ENCODE assay signal across 8 mouse cellular contexts in the genomic region with DNA sequence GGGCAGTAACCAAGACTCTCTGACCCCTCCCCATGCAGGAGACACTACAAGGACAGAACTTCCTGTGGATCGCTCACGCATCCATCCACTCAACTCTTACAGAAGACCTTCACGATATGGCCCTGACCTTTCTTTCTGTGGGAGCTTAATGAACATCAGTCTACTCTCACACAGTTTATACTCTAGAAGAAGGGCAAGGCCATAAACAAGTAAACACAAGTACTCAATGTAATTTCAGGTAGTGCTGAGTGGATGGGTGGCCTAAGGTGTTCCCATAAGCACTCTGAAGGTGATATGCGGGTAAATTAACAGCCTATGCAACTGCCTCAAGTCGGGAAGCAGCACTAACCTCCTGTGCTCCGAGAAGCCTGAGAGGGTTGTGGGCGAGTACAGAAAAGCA. TPM values are rescaled to one million over a fixed set of nuclear protein-coding genes. Genes with fewer than 3 reads are reported as not detected.
A peak's percentile ranks its signal among the peaks of the same experiment; 100 is the strongest.
DNase-seq lines count a peak whose midpoint lies in the region; ATAC-seq and TF ChIP-seq lines count a peak whose summit lies in the region.

No protein-coding gene starts in this region.

- H3K9me3 ChIP-seq in heart, embryonic 15.5 days (replicated peaks) = no peaks in the 10 kb centered on the region
- no peaks in the 10 kb centered on the region for H3K9me3 ChIP-seq in hindbrain, embryonic 11.5 days (ENCODE audit: control insufficient read depth, low read length)

- peak overlapping the region; percentile 82 for H3K4me2 ChIP-seq in heart, embryonic 15.5 days
- H3K4me2 ChIP-seq in hindbrain, embryonic 11.5 days (replicated peaks; ENCODE audit: low read depth, low read length) = peak overlapping the region; percentile 82

- TF ChIP-seq POLR2A in bone marrow, adult 2 months (IDR thresholded peaks at IDR 0.05; ENCODE audit: borderline replicate concordance, control insufficient read depth, low read depth, low read length) = no peak

- ATAC-seq in heart, embryonic 15.5 days (replicated peaks; ENCODE audit: insufficient number of reproducible peaks, insufficient read depth, low FRiP score, low read depth) = no peak
- ATAC-seq in hindbrain, embryonic 11.5 days (ENCODE audit: low FRiP score) = no peak

- H3K4me1 ChIP-seq in heart, embryonic 15.5 days (replicated peaks) = peaks cover 13% of the 10 kb centered on the region
- H3K4me1 ChIP-seq in bone marrow, adult 2 months (ENCODE audit: control insufficient read depth, insufficient read depth, low read length) = peaks cover 3% of the 10 kb centered on the region; the same call in 1 of the 2 replicates
- peaks cover 2% of the 10 kb centered on the region; the same call in 1 of the 2 replicates for H3K4me1 ChIP-seq in hindbrain, embryonic 11.5 days (replicated peaks; ENCODE audit: control insufficient read depth, insufficient read depth, low read length)

- H3K27me3 ChIP-seq in heart, embryonic 15.5 days = 0 out of 2 replicates have a peak, but pooled peaks cover 4% of the 10 kb centered on the region
- no peaks in the 10 kb centered on the region for H3K27me3 ChIP-seq in hindbrain, embryonic 11.5 days (ENCODE audit: control insufficient read depth, insufficient read depth, low read length)

- no peak for DNase-seq in heart, postnatal 10 days
- DNase-seq in hindbrain, embryonic 11.5 days (ENCODE audit: low spot score) = no peak
- no peak for DNase-seq in layer of hippocampus, adult 8-10 months (ENCODE audit: low spot score in 2 of 2)
- no peak for DNase-seq in thymus, postnatal 10 days (ENCODE audit: low spot score in 2 of 2)
- no peak for DNase-seq in spleen, postnatal 36 days (ENCODE audit: low spot score in 2 of 2)

- TF ChIP-seq CTCF in bone marrow, adult 2 months (IDR thresholded peaks at IDR 0.05; ENCODE audit: control insufficient read depth, insufficient read depth, low read length) = no peak

- peak overlapping the region; percentile 70 for H3K9ac ChIP-seq in heart, embryonic 15.5 days
- H3K9ac ChIP-seq in hindbrain, embryonic 11.5 days (ENCODE audit: low read depth, low read length) = no peak overlapping the region

- peaks cover 22% of the 10 kb centered on the region for H3K36me3 ChIP-seq in heart, embryonic 15.5 days
- H3K36me3 ChIP-seq in hindbrain, embryonic 11.5 days (ENCODE audit: control insufficient read depth, insufficient read depth, low read length) = no peaks in the 10 kb centered on the region
- peaks cover 32% of the 10 kb centered on the region for H3K36me3 ChIP-seq in macrophage (ENCODE audit: inconsistent target)

- intact Hi-C loops in heart, postnatal 10 days (cut with DNase I) = loop anchor here (5.0 kb wide), 1 partner anchor 124 kb away; no protein-coding TSS in a partner anchor

- H3K79me2 ChIP-seq in macrophage (ENCODE audit: inconsistent target) = peaks cover 12% of the 10 kb centered on the region; the same call in 1 of the 2 replicates

- WGBS in heart, embryonic 15.5 days = 72% methylated on average over 7 of the region's 7 CpGs
- WGBS in bone marrow, adult 2 months = 80% methylated on average over 7 of the region's 7 CpGs
- WGBS in hindbrain, embryonic 11.5 days = 79% methylated on average over 7 of the region's 7 CpGs
- WGBS in macrophage (ENCODE audit: missing documents) = 76% methylated on average over 7 of the region's 7 CpGs

- H3K4me3 ChIP-seq in heart, embryonic 15.5 days = peak overlapping the region; percentile 71
- peak overlapping the region; percentile 12 for H3K4me3 ChIP-seq in bone marrow, adult 2 months (replicated peaks; ENCODE audit: control insufficient read depth, low read depth, low read length)
- peak overlapping the region; percentile 66; the same call in 1 of the 2 replicates for H3K4me3 ChIP-seq in hindbrain, embryonic 11.5 days (ENCODE audit: low read depth, low read length)
- peak overlapping the region; percentile 99; the same call in 1 of the 2 replicates for H3K4me3 ChIP-seq in macrophage (ENCODE audit: inconsistent target)

- H3K27ac ChIP-seq in heart, embryonic 15.5 days = no peak overlapping the region
- H3K27ac ChIP-seq in bone marrow, adult 2 months (ENCODE audit: control insufficient read depth, insufficient read depth, low read depth, low read length, poor library complexity) = no peak overlapping the region
- no peak overlapping the region for H3K27ac ChIP-seq in hindbrain, embryonic 11.5 days (ENCODE audit: low read depth, low read length)
- no peak overlapping the region for H3K27ac ChIP-seq in macrophage

RNA-seq across cellular contexts. Expression of gene Tgds, which starts 1.1 kb away (rescaled TPM):
- polyA plus RNA-seq in heart, embryonic 15.5 days (2015; fragmentation: Nextera tagmentation; extraction: Ambion mirVana) = 25.7 and 25.8 TPM in 2 replicates
- 10 to 100 TPM; 12.1 to 13.9 TPM for total RNA-seq in heart, postnatal 10 days (2021)
- 6.7 and 7.2 TPM in 2 replicates for polyA plus RNA-seq in bone marrow, adult 2 months (2011; ENCODE audit: insufficient read depth, insufficient read length, low replicate concordance, missing spikeins)
- 31.9 and 32.3 TPM in 2 replicates for polyA plus RNA-seq in hindbrain, embryonic 11.5 days (2014; fragmentation: Nextera tagmentation; extraction: Ambion mirVana)
- total RNA-seq in macrophage (2018; cell fraction: chromatin; rRNA removed) = 10 to 100 TPM in 15 of 26 experiments, 1 to 10 TPM in 11; 1.3 to 33.7 (median 12.8) TPM
- total RNA-seq in macrophage (2018; cell fraction: cytosol; rRNA removed) = 10 to 100 TPM in 21 of 26 experiments, 1 to 10 TPM in 5; 4.4 to 14.1 (median 12.2) TPM
- total RNA-seq in macrophage (2018; cell fraction: nucleus; rRNA removed) = 10 to 100 TPM in 13 of 26 experiments, 1 to 10 TPM in 13; 3.0 to 33.2 (median 10.5) TPM
- 9.7 to 18.9 TPM (median 10.4 TPM) in 3 replicates for polyA plus RNA-seq in macrophage (2018)
- total RNA-seq in layer of hippocampus, adult 8-10 months (2022) = 10 to 100 TPM; 10.0 to 12.9 (median 11.3) TPM

RNA-seq across cellular contexts. Expression of gene Gpr180, which starts 5.5 kb away (rescaled TPM):
- 35.8 and 43.7 TPM in 2 replicates for polyA plus RNA-seq in heart, embryonic 15.5 days (2015; fragmentation: Nextera tagmentation; extraction: Ambion mirVana)
- total RNA-seq in heart, postnatal 10 days (2021) = 10 to 100 TPM; 27.2 to 29.0 TPM
- 4.0 TPM in 2 replicates for polyA plus RNA-seq in bone marrow, adult 2 months (2011; ENCODE audit: insufficient read depth, insufficient read length, low replicate concordance, missing spikeins)
- polyA plus RNA-seq in hindbrain, embryonic 11.5 days (2014; fragmentation: Nextera tagmentation; extraction: Ambion mirVana) = 35.8 and 36.2 TPM in 2 replicates
- 10 to 100 TPM in 2 of 26 experiments, 1 to 10 TPM in 20, under 1 TPM in 3, not detected in 1; 0.58 to 10.7 (median 3.5) TPM for total RNA-seq in macrophage (2018; cell fraction: chromatin; rRNA removed)
- 10 to 100 TPM in 14 of 26 experiments, 1 to 10 TPM in 12; 7.0 to 13.2 (median 10.4) TPM for total RNA-seq in macrophage (2018; cell fraction: cytosol; rRNA removed)
- 10 to 100 TPM in 4 of 26 experiments, 1 to 10 TPM in 22; 1.5 to 18.7 (median 7.1) TPM for total RNA-seq in macrophage (2018; cell fraction: nucleus; rRNA removed)
- polyA plus RNA-seq in macrophage (2018) = 5.3 to 18.8 TPM (median 9.8 TPM) in 3 replicates
- total RNA-seq in layer of hippocampus, adult 8-10 months (2022) = 10 to 100 TPM; 22.0 to 25.2 (median 23.0) TPM

Comparison
In these comparisons a context has a peak if more than half of its experiments do, and no peak if none do; other contexts are left out.
1. H3K4me3 ChIP-seq: peak in every context shown above with its lines; median percentile 99 in macrophage; 71 in heart, embryonic 15.5 days; 66 in hindbrain, embryonic 11.5 days; 12 in bone marrow, adult 2 months.